Mouse (Mus musculus): ENCODE data around the gene Ppp1r1b. TPM values are rescaled to one million over a fixed set of nuclear protein-coding genes. Genes with fewer than 3 reads are reported as not detected.
A peak's percentile ranks its signal among the peaks of the same experiment; 100 is the strongest.

Ppp1r1b gene
- polyA plus RNA-seq, 1 experiment from 2014 or later: 69.7 TPM

DNA sequence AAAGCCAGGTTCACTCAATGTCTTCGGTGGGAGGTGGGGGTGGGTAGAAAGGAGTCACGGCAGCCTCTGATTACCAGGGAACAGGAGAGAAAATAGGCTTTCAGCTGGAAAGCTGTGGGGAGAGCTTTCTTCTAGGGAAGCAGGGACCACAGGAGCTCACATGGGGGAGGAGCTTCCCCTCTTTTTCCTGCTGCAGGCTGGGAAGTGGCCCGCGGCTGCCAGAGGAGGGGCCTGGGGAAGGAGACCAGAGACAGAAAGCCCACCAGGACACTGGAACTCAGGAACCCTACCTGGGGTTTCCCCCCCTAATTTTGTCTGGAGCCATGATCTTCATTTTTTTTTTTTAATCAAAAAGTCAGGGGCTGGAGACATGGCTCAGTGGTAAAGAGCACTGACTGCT is 7.6 kb upstream of the Ppp1r1b start:
- peaks cover 51% of the 10 kb centered on the region for H3K4me1 ChIP-seq (replicated peaks; ENCODE audit: control insufficient read depth, insufficient read depth, low read length)
- no peak overlapping the region for H3K9ac ChIP-seq (replicated peaks; ENCODE audit: low read depth, low read length)
- ATAC-seq: no peak
- peaks cover 13% of the 10 kb centered on the region for H3K27me3 ChIP-seq (replicated peaks; ENCODE audit: control insufficient read depth, insufficient read depth, low read length)
- no peak overlapping the region; the same call in 1 of the 2 replicates for H3K27ac ChIP-seq (ENCODE audit: low read length)
- H3K9me3 ChIP-seq (ENCODE audit: control insufficient read depth, low read length): no peaks in the 10 kb centered on the region
- 13% methylated on average over 3 of the region's 4 CpGs for WGBS
- H3K36me3 ChIP-seq (ENCODE audit: control insufficient read depth, insufficient read depth): no peaks in the 10 kb centered on the region
- no peak overlapping the region for H3K4me3 ChIP-seq (replicated peaks; ENCODE audit: low read length)
- H3K4me2 ChIP-seq (ENCODE audit: low read length): no peak overlapping the region

DNA sequence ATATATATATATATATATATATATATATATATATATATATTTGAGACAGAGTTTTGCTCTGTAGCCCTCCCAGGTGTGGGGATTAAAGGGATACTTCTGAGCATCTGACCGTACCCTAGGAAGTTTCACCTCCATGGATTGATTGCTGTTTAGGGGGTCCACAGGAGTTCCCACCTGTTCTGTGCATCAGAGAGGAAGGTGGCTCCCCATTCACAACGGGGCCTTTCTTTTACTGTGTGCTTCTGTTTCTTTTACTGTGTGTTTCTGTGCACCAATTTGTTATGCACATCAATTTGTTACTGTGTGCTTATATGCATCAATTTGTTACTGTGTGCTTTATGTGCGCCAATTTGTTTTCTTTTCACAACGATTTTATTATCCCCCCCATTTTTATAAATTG is 7.0 kb upstream of the Ppp1r1b start:
- H3K27me3 ChIP-seq (replicated peaks; ENCODE audit: control insufficient read depth, insufficient read depth, low read length): peaks cover 12% of the 10 kb centered on the region
- H3K9me3 ChIP-seq (ENCODE audit: control insufficient read depth, low read length): no peaks in the 10 kb centered on the region
- WGBS: 61% methylated on average over 4 of the region's 4 CpGs
- no peak overlapping the region for H3K4me2 ChIP-seq (ENCODE audit: low read length)
- no peak for ATAC-seq
- H3K4me1 ChIP-seq (replicated peaks; ENCODE audit: control insufficient read depth, insufficient read depth, low read length): peaks cover 50% of the 10 kb centered on the region
- no peak overlapping the region for H3K4me3 ChIP-seq (replicated peaks; ENCODE audit: low read length)
- H3K9ac ChIP-seq (replicated peaks; ENCODE audit: low read depth, low read length): no peak overlapping the region
- H3K36me3 ChIP-seq (ENCODE audit: control insufficient read depth, insufficient read depth): no peaks in the 10 kb centered on the region
- H3K27ac ChIP-seq (ENCODE audit: low read length): no peak overlapping the region

DNA sequence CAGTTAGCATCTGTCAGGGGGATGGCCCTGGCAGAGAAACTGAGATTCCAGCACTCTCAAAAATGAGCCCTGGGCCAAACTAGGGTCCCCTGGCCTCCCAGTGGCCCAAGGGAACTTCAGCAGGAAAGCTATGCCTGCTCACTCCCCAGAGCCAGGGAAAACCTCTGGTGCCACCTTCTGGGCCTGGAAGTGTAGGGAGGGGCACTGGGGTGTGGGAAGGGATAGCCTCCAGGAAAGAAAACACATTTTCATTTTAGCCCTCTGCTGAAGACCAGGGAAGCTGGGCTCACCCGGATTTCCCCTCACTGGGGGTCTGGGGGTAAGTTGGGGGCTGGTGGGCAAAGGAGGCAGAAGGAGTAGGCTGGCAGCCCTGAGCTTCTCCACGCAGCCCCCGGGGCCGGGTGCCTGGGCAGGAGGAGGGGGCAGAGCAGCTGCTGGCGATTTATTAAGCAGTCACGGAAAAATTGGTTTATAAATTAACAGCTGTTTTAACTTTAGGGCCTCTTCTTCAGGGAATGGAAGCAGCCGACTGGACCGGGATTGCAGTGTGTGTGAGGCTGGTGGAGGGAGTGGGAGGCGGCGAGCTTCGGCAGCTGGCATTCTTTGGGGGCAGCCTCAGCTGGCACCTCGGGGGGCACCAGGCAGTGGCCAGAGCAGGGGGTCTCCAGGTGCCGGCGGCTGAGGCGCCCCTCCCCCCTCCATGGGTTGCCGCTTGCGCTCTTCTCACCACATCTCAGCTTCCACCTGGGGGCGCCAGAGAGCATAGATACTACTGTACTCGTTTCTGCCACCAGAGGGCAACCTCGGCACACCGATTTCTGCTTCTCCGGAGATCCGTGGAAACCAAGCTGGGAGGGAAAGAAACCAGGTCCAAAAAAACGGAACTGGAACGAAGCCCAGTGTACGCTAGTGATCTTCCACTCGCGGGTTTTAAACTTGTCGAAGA is 5.9 kb upstream of the Ppp1r1b start:
- Histone ChIP-seq H3K27ac (ENCODE audit: low read length) (peak overlapping the region; percentile 60; the same call in 1 of the 2 replicates), H3K9me3 (ENCODE audit: control insufficient read depth, low read length) (no peaks in the 10 kb centered on the region), H3K27me3 (replicated peaks; ENCODE audit: control insufficient read depth, insufficient read depth, low read length) (peaks cover 15% of the 10 kb centered on the region), H3K4me2 (ENCODE audit: low read length) (peak overlapping the region; percentile 54), H3K9ac (replicated peaks; ENCODE audit: low read depth, low read length) (peak overlapping the region; percentile 38; the same call in 1 of the 2 replicates), H3K36me3 (ENCODE audit: control insufficient read depth, insufficient read depth) (no peaks in the 10 kb centered on the region), H3K4me1 (replicated peaks; ENCODE audit: control insufficient read depth, insufficient read depth, low read length) (peaks cover 49% of the 10 kb centered on the region), H3K4me3 (replicated peaks; ENCODE audit: low read length) (peak overlapping the region; percentile 33)
- ATAC-seq: peak; percentile 53
- WGBS: 2% methylated on average over 29 of the region's 29 CpGs

DNA sequence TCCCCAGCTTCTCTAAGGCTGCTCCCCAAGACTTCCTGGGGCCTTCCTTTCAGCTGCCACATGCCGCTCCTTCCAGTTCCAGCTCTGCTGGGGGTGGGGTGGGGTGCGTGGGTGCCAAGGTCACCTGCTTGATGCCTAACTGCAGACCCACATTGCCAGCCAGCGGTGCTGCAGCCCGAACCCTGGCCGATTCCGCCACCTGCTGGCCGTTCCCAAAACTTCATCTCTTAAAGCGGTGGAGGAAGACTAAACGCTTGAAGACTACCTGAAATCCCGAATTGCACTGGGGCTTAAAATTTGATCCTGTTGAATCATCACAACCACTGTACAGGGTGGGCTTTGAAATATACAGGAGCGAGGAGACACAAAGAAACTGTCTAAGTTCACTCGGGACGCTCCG is 3.0 kb upstream of the Ppp1r1b start:
- Histone ChIP-seq H3K27me3 (replicated peaks; ENCODE audit: control insufficient read depth, insufficient read depth, low read length) (peaks cover 35% of the 10 kb centered on the region), H3K27ac (ENCODE audit: low read length) (no peak overlapping the region), H3K9me3 (ENCODE audit: control insufficient read depth, low read length) (no peaks in the 10 kb centered on the region), H3K9ac (replicated peaks; ENCODE audit: low read depth, low read length) (no peak overlapping the region), H3K4me3 (replicated peaks; ENCODE audit: low read length) (peak overlapping the region; percentile 22; the same call in 1 of the 2 replicates), H3K4me1 (replicated peaks; ENCODE audit: control insufficient read depth, insufficient read depth, low read length) (peaks cover 46% of the 10 kb centered on the region), H3K4me2 (ENCODE audit: low read length) (peak overlapping the region; percentile 53), H3K36me3 (ENCODE audit: control insufficient read depth, insufficient read depth) (no peaks in the 10 kb centered on the region)
- WGBS: under 1% methylated on average over 14 of the region's 14 CpGs
- no peak for ATAC-seq

DNA sequence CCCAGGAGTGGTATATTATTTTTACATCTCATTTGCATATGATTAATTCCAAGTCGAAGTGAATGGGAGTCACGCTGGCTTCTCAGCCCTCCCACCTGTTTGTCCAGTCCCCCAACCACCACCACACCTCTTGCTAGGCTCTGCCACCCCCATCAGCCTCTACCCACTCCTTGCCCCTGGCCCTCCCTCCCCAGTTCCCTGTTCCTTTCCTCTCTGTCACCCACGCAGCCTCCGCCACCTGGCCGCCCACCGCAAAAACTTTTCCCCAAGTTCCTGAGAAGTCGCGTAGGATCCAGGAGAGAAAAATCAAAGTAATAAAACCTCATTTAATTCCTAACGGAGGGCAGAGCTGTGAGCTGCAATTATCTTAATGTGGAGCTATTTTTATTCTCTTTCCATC is 2.0 kb upstream of the Ppp1r1b start:
- 10% methylated on average over 9 of the region's 9 CpGs for WGBS
- Histone ChIP-seq H3K4me2 (ENCODE audit: low read length) (no peak overlapping the region), H3K9me3 (ENCODE audit: control insufficient read depth, low read length) (no peaks in the 10 kb centered on the region), H3K9ac (replicated peaks; ENCODE audit: low read depth, low read length) (no peak overlapping the region), H3K4me1 (replicated peaks; ENCODE audit: control insufficient read depth, insufficient read depth, low read length) (peaks cover 42% of the 10 kb centered on the region), H3K27ac (ENCODE audit: low read length) (no peak overlapping the region), H3K36me3 (ENCODE audit: control insufficient read depth, insufficient read depth) (no peaks in the 10 kb centered on the region), H3K4me3 (replicated peaks; ENCODE audit: low read length) (no peak overlapping the region), H3K27me3 (replicated peaks; ENCODE audit: control insufficient read depth, insufficient read depth, low read length) (peaks cover 42% of the 10 kb centered on the region)
- ATAC-seq: no peak

DNA sequence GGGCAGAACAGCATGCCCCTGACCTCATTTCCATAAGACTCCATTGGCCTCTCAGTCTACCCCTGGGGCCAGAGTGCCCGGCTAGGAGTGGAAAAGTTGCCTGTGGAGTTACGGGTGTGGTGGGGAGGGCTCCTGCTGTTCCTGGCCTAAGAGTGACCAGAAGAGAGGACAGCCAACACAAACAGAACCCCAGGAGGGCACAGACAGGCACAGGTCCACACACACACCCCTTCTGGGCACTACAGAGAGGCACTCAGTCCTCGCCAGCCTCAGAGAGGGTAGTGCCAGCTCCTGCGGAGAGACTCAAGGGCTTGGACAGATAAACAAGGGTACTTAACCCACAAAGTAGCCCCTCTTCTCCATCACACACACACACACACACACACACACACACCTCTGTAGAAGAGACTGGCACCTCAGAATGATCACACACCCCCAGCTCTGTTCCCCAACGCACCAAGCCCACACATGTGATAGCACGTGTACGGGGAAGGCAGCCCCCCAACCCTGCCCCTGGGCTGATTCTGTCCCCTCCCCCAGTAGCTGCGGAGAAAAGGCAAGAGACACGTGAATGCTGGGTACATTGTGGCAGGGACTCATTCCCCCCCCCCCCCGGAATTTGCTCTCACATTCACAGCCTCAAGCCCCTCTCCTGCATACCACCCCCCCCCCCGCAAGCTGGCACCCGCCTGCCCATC is 670 bp upstream of the Ppp1r1b start:
- ATAC-seq: peak; percentile 19; the same call in 1 of the 2 replicates
- peak overlapping the region; percentile 66 for H3K4me3 ChIP-seq (replicated peaks; ENCODE audit: low read length)
- H3K27ac ChIP-seq (ENCODE audit: low read length): no peak overlapping the region
- peaks cover 42% of the 10 kb centered on the region for H3K27me3 ChIP-seq (replicated peaks; ENCODE audit: control insufficient read depth, insufficient read depth, low read length)
- H3K4me1 ChIP-seq (replicated peaks; ENCODE audit: control insufficient read depth, insufficient read depth, low read length): peaks cover 33% of the 10 kb centered on the region
- no peaks in the 10 kb centered on the region for H3K36me3 ChIP-seq (ENCODE audit: control insufficient read depth, insufficient read depth)
- H3K4me2 ChIP-seq (ENCODE audit: low read length): peak overlapping the region; percentile 81
- H3K9me3 ChIP-seq (ENCODE audit: control insufficient read depth, low read length): no peaks in the 10 kb centered on the region
- WGBS: 5% methylated on average over 11 of the region's 12 CpGs
- H3K9ac ChIP-seq (replicated peaks; ENCODE audit: low read depth, low read length): peak overlapping the region; percentile 68

DNA sequence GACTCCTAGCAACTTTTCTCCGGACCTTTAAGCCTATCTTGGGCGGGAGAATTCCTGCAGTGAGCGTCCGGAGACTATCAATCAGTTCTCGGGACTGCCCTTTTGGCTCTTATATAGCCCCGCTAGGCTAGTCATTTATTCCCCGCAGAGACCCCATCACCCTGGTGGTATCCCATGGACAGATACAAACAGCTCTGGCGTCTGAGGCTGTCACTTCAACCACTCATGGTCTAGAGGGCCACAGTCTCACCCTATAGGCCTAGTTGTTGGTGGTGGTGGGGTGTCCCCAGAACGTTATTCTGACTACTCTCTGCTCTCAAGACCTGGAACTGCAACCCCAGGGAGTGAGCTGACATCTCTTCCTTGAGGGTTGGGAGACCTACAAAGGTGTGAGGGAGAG is 1.1 kb downstream of the Ppp1r1b start:
- WGBS: 4% methylated on average over 9 of the region's 9 CpGs
- Histone ChIP-seq H3K36me3 (ENCODE audit: control insufficient read depth, insufficient read depth) (no peaks in the 10 kb centered on the region), H3K4me2 (ENCODE audit: low read length) (peak overlapping the region; percentile 81), H3K9me3 (ENCODE audit: control insufficient read depth, low read length) (no peaks in the 10 kb centered on the region), H3K9ac (replicated peaks; ENCODE audit: low read depth, low read length) (peak overlapping the region; percentile 68), H3K27me3 (replicated peaks; ENCODE audit: control insufficient read depth, insufficient read depth, low read length) (peaks cover 42% of the 10 kb centered on the region), H3K4me1 (replicated peaks; ENCODE audit: control insufficient read depth, insufficient read depth, low read length) (peaks cover 33% of the 10 kb centered on the region), H3K4me3 (replicated peaks; ENCODE audit: low read length) (peak overlapping the region; percentile 66), H3K27ac (ENCODE audit: low read length) (no peak overlapping the region)
- no peak for ATAC-seq

DNA sequence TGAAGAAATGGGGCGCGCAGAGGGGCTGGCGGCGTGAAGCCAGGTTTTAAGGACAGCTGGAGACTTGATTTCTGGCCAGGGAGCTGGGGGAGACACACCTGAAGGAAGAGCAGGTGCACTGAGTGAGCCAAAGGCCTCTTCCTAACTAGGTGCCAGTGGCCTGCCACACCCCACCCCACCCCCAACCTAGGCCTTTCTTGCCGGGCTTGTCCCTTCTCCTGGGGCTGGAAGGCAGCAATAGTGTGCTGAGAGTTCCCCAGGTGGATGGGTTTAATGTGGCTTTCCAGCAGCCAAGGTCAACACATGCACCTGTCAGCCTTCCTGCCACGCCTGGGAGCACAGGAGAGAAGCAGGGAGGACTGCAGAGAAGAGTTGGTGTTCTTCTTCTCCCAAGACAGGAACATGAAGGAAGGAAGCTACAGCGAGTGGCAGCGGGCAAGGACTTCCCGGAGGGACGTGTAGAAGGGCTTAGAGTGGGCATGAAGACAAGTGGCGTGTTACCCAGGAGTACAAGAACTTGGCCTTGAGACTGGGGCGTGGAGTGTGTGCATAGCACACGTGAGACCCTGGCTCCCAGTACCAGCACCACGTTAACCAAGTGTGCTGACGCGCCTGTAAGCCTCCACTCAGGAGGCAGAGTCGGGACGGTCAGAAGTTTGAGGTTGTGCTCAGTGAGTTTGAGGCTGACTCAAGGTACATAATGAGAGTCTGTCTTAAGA is 4.2 kb downstream of the Ppp1r1b start:
- ATAC-seq: no peak
- no peaks in the 10 kb centered on the region for H3K9me3 ChIP-seq (ENCODE audit: control insufficient read depth, low read length)
- H3K9ac ChIP-seq (replicated peaks; ENCODE audit: low read depth, low read length): no peak overlapping the region
- H3K36me3 ChIP-seq (ENCODE audit: control insufficient read depth, insufficient read depth): no peaks in the 10 kb centered on the region
- H3K27me3 ChIP-seq (replicated peaks; ENCODE audit: control insufficient read depth, insufficient read depth, low read length): peaks cover 28% of the 10 kb centered on the region
- no peak overlapping the region for H3K27ac ChIP-seq (ENCODE audit: low read length)
- peaks cover 25% of the 10 kb centered on the region for H3K4me1 ChIP-seq (replicated peaks; ENCODE audit: control insufficient read depth, insufficient read depth, low read length)
- 80% methylated on average over 18 of the region's 18 CpGs for WGBS
- H3K4me3 ChIP-seq (replicated peaks; ENCODE audit: low read length): no peak overlapping the region
- no peak overlapping the region for H3K4me2 ChIP-seq (ENCODE audit: low read length)

Data from forebrain, embryonic 16.5 days (tissue).